Mouse (Mus musculus): Measurements from ENCODE around the gene Podnl1.

- TF ChIP-seq CTCF (IDR thresholded peaks at IDR 0.05; ENCODE audit: control insufficient read depth, insufficient read depth, low read length) (no peak), POLR2A (IDR thresholded peaks at IDR 0.05; ENCODE audit: borderline replicate concordance, control insufficient read depth, low read depth, low read length) (no peak)
Observed at GRCm38 (mm10) chr8:84087156-84087555, 38.6 kb upstream of the Podnl1 start.

All from bone marrow, adult 2 months (tissue).